Mouse (Mus musculus): ENCODE data around the gene Bcl2. TPM values are rescaled to one million over a fixed set of nuclear protein-coding genes. Genes with fewer than 3 reads are reported as not detected.
A peak's percentile ranks its signal among the peaks of the same experiment; 100 is the strongest.

Gene Bcl2
- polyA plus RNA-seq, 1 experiment from 2014 or later: 23.7 TPM

DNA sequence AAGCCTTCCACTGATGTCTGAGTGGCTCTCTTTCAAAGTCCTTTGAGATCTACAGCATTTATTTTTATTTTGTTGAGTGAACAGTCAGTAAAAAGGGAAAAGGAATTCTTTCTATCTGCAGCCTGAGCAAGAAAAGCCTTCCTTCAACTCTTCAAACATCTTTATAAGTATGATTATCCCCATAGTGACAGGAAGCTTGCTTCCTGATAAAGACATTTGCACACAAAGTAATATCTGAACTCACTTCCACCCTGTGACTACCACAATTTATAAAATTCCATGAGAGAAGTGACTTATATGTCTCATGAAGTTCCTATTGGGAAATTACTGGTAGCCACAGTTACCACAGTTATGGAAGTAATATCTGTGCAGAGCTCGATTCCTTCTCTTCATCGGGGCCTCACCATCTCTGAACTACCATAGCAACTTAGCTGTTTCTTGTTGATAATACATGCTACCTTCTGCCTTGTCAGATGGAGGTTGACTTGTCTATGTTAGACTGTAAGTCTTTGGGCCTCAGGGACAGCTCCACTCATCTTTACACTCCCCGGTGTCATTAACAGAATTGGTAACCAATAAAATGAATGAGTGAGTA lies 82.1 kb downstream of the Bcl2 start:
- H3K9ac ChIP-seq: no peak overlapping the region
- WGBS: 90% methylated on average over 3 of the region's 3 CpGs
- no peaks in the 10 kb centered on the region for H3K9me3 ChIP-seq
- H3K4me1 ChIP-seq: peaks cover 41% of the 10 kb centered on the region
- no peak overlapping the region for H3K4me2 ChIP-seq
- no peak overlapping the region for H3K27ac ChIP-seq
- no peaks in the 10 kb centered on the region for H3K27me3 ChIP-seq
- no peak for ATAC-seq (ENCODE audit: insufficient number of reproducible peaks, insufficient read depth, low FRiP score, low TSS enrichment, low read depth)
- no peak overlapping the region for H3K4me3 ChIP-seq
- no peaks in the 10 kb centered on the region for H3K36me3 ChIP-seq

DNA sequence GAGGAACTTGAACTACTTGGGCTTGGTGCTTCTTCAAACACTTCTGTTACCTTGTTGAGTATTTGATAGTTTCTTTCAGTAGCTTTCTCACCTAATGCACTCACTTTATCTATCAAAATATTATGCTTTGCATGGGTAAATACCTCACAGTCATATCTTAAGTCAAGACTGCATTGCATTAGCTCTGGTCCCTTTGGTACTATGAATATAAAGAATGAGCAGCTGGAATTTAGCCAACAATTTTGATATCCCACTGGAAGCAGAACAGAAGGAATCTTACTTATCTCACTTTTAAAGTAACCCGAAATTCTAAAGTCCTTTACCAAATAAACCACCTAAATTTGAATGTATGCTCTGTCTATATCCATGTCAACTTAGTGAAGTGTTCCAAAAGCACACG lies 83.1 kb downstream of the Bcl2 start:
- Histone ChIP-seq H3K4me1 (peaks cover 33% of the 10 kb centered on the region), H3K4me2 (peak overlapping the region; percentile 43; the same call in 1 of the 2 replicates)

DNA sequence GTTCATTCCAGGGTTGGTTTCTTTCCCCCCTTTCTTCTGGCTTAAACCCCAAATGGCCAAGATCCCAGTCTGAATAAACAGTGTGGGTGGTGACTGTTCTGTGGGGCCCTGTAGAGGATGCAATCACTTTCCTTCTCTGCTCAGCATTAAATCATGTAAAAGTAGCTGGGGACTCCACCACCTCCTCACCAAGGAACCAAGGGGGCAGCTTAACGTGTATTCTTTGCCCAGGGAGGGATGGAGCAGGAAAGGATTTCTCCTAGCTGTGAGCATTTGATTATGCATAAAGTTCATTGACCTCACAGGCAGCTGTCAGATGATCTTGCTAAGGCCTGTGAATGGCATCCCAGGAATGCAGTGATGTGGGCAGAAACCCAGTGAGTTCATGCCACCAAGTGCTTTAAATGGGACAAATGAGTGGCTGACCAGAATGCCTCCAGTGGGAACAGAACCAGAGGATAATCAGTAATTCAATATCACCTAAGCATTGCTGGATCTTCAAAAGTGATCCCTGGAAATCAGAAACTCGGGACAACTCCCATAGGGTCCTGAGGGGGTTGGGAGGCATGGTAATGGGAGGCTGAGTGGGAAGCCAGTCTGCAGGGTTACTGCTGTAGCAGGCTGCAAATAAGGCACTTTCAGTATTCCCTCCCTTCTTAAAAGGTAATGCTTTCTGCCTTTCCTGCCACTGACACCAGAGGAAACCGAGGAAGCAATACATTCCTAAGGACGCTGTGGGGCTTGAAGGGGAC lies 84.0 kb downstream of the Bcl2 start:
- H3K9me3 ChIP-seq: no peaks in the 10 kb centered on the region
- peak; percentile 78 for ATAC-seq (ENCODE audit: insufficient number of reproducible peaks, insufficient read depth, low FRiP score, low TSS enrichment, low read depth)
- H3K4me1 ChIP-seq: peaks cover 27% of the 10 kb centered on the region
- WGBS: 8% methylated on average over 4 of the region's 4 CpGs
- peak overlapping the region; percentile 43 for H3K4me2 ChIP-seq
- no peak overlapping the region for H3K4me3 ChIP-seq
- peak overlapping the region; percentile 90 for H3K27ac ChIP-seq
- no peaks in the 10 kb centered on the region for H3K27me3 ChIP-seq
- no peak overlapping the region for H3K9ac ChIP-seq
- H3K36me3 ChIP-seq: no peaks in the 10 kb centered on the region

More for the DNA sequence above, 83.1 kb downstream of the Bcl2 start:
- Histone ChIP-seq H3K4me3 (no peak overlapping the region), H3K9ac (no peak overlapping the region), H3K27ac (peak overlapping the region; percentile 90), H3K36me3 (no peaks in the 10 kb centered on the region), H3K27me3 (no peaks in the 10 kb centered on the region), H3K9me3 (no peaks in the 10 kb centered on the region)
- no peak for ATAC-seq (ENCODE audit: insufficient number of reproducible peaks, insufficient read depth, low FRiP score, low TSS enrichment, low read depth)
- WGBS: 57% methylated on average over 2 of the region's 2 CpGs

DNA sequence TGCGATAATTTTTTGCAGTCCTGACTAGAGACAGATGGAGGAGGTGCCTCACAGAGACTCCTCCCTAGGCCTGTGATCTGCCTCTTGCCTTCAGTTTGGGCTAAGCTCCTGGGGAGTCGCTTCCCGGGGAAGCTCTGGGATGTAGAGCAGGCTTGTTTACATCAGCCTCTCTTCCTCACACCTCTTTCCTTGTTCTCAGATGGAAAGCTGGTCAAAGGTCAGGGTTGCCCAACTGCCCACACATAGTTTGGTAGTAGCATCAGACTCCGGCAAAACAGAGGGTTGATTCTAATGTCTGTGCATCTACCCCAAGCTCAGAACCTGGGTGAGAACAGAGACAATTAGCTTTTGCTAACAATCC lies 84.6 kb downstream of the Bcl2 start:
- H3K9me3 ChIP-seq: no peaks in the 10 kb centered on the region
- no peak overlapping the region for H3K9ac ChIP-seq
- peak overlapping the region; percentile 43 for H3K4me2 ChIP-seq
- 4% methylated on average over 4 of the region's 4 CpGs for WGBS
- H3K36me3 ChIP-seq: no peaks in the 10 kb centered on the region
- no peaks in the 10 kb centered on the region for H3K27me3 ChIP-seq
- H3K4me3 ChIP-seq: no peak overlapping the region
- H3K27ac ChIP-seq: peak overlapping the region; percentile 90
- peak; percentile 76 for ATAC-seq (ENCODE audit: insufficient number of reproducible peaks, insufficient read depth, low FRiP score, low TSS enrichment, low read depth)
- peaks cover 27% of the 10 kb centered on the region for H3K4me1 ChIP-seq

DNA sequence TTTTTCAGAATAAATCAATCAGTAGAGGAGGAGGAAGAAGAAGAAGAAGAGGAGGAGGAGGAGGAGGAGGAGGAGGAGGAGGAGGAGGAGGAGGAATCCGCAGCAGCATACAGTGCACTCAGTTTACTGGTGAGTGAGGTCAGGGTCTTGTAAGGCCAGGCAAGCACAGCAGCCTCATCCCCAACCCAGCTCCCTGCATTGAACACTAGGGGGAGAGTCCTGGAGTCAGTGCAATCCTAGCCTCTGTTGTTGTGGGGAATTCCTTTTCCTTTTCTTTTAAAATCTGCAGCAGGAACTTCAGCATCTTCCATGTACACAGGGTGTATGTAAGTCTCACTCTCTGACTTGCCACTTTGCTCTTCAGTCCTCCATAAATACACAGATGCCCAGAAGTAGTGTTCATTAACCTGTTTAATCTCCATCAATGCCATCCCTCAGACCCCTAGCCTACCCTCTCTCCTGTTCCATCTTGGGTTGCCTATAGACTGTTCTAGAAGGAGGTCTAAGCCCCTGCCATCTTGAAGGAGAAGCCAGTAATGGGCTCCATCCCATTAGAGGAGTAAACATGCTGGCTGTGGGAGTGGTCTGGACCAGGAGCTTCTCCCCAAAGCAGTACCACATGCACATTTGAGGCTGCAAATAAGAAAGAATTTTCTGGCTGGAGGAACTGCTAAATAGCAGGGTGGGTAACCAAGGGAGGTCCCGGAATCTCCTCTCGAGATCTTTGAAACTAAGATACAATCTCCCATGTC lies 85.2 kb downstream of the Bcl2 start:
- no peaks in the 10 kb centered on the region for H3K36me3 ChIP-seq
- 17% methylated on average over 3 of the region's 3 CpGs for WGBS
- peak overlapping the region; percentile 43 for H3K4me2 ChIP-seq
- no peaks in the 10 kb centered on the region for H3K9me3 ChIP-seq
- H3K4me3 ChIP-seq: no peak overlapping the region
- H3K4me1 ChIP-seq: peaks cover 27% of the 10 kb centered on the region
- peak; percentile 44; the same call in 1 of the 2 replicates for ATAC-seq (ENCODE audit: insufficient number of reproducible peaks, insufficient read depth, low FRiP score, low TSS enrichment, low read depth)
- H3K27ac ChIP-seq: peak overlapping the region; percentile 90
- H3K27me3 ChIP-seq: no peaks in the 10 kb centered on the region
- H3K9ac ChIP-seq: no peak overlapping the region

DNA sequence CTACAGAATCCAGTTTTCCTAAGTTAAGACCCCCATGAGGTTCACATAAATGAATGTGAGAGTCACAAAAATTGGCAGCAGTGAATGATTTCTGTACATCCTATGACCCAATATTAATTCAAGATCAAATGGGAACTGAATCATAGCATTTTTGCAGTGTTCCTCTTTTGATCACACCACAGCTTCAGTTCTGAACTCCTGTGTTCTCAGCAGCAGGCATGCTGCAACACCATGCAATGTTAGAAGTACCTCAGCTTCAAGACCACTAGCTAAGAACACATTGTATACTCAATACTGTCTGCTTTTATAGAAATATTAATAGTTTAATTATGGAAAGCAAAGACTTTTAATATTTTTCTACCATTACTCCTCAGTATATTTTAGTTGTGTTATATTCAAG lies 85.8 kb downstream of the Bcl2 start:
- H3K9ac ChIP-seq: no peak overlapping the region
- H3K4me1 ChIP-seq: peaks cover 27% of the 10 kb centered on the region
- no peak overlapping the region for H3K27ac ChIP-seq
- H3K4me2 ChIP-seq: no peak overlapping the region
- H3K27me3 ChIP-seq: no peaks in the 10 kb centered on the region
- no peak for ATAC-seq (ENCODE audit: insufficient number of reproducible peaks, insufficient read depth, low FRiP score, low TSS enrichment, low read depth)
- H3K9me3 ChIP-seq: no peaks in the 10 kb centered on the region
- no peaks in the 10 kb centered on the region for H3K36me3 ChIP-seq
- H3K4me3 ChIP-seq: no peak overlapping the region

DNA sequence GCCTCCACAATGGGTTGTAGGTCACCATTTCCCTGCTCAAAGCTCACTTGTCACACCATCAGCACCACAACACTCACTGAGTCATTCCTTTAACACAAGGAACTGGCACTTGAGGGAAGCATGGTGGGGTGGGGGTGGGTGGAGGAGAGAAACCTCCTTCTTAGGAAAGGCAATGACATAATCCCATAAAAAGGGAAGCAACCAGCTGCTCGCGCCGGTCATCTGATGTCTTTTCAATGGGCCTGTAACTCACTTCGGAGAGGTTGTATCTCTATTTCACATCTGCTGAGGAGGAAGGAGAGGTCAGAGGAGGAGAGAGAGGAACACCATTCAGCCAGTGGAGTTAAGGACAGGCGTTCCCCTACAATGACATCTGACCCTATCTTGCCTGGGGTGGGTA lies 86.8 kb downstream of the Bcl2 start:
- Histone ChIP-seq H3K9ac (no peak overlapping the region), H3K4me2 (no peak overlapping the region), H3K27ac (no peak overlapping the region), H3K4me1 (peaks cover 27% of the 10 kb centered on the region), H3K9me3 (no peaks in the 10 kb centered on the region), H3K36me3 (no peaks in the 10 kb centered on the region), H3K27me3 (no peaks in the 10 kb centered on the region), H3K4me3 (no peak overlapping the region)
- WGBS: 70% methylated on average over 5 of the region's 5 CpGs
- no peak for ATAC-seq (ENCODE audit: insufficient number of reproducible peaks, insufficient read depth, low FRiP score, low TSS enrichment, low read depth)

DNA sequence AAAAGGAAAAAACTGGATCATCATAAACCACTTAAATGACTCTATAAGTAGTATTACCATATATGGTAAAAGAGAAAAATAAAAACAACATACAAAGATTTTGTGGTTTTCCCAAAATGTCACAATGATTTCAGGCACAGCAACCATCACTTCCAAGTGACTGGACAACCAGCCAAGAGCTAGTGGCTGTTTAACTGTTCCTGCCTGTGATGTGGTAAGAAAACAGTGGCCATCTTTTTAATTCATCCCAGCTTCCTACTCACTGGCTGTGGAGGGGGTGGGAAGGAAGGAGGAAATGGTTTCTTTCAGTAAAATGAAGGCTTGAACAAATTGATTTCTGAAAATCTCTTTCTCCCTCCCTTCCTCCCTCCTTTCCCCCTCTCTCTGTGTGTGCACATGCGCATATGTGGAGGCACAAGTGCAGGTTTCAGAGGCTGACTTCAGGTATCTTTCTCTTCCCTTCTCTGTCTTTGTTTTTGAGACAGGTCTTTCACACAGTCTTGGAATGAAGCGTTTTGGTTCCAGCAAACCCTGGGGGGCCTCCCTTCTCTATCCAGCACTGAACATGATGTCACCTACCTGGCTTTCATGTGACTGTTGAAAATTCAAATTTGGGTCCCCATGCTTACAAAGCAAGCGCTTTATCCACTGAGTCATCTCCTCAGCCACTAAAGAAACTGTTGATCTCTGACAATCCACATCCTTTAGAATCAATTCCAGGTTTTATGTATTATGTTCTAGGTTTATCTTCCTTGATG lies 93.7 kb downstream of the Bcl2 start:
- no peak for ATAC-seq (ENCODE audit: insufficient number of reproducible peaks, insufficient read depth, low FRiP score, low TSS enrichment, low read depth)
- Histone ChIP-seq H3K9ac (no peak overlapping the region), H3K36me3 (no peaks in the 10 kb centered on the region), H3K4me1 (peaks cover 15% of the 10 kb centered on the region), H3K4me2 (no peak overlapping the region), H3K4me3 (no peak overlapping the region), H3K27ac (no peak overlapping the region), H3K27me3 (no peaks in the 10 kb centered on the region), H3K9me3 (no peaks in the 10 kb centered on the region)
- 68% methylated on average over 3 of the region's 3 CpGs for WGBS

DNA sequence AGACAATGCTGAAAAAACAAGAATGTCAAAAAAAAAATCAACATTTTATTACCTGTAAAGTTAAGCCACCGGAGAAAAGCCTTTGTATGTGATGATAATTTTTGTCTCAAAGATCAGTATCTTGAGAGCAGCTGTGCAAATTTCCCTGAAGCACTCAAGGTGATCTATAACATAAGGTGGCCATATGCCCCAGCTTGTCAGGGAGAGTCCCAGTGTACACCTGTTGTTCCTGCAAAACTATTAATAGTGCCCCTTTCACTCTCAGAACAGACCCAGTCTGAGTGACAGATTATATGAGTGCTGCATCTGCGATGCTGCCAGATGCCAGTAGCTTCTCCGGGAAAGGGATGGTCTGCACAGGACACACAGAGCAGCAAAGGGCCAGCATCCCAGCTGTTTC lies 95.3 kb downstream of the Bcl2 start:
- H3K27me3 ChIP-seq: no peaks in the 10 kb centered on the region
- H3K27ac ChIP-seq: no peak overlapping the region
- no peak overlapping the region for H3K9ac ChIP-seq
- no peaks in the 10 kb centered on the region for H3K36me3 ChIP-seq
- H3K4me2 ChIP-seq: no peak overlapping the region
- H3K9me3 ChIP-seq: no peaks in the 10 kb centered on the region
- WGBS: 63% methylated on average over 3 of the region's 3 CpGs
- H3K4me1 ChIP-seq: peaks cover 15% of the 10 kb centered on the region
- H3K4me3 ChIP-seq: no peak overlapping the region
- no peak for ATAC-seq (ENCODE audit: insufficient number of reproducible peaks, insufficient read depth, low FRiP score, low TSS enrichment, low read depth)

DNA sequence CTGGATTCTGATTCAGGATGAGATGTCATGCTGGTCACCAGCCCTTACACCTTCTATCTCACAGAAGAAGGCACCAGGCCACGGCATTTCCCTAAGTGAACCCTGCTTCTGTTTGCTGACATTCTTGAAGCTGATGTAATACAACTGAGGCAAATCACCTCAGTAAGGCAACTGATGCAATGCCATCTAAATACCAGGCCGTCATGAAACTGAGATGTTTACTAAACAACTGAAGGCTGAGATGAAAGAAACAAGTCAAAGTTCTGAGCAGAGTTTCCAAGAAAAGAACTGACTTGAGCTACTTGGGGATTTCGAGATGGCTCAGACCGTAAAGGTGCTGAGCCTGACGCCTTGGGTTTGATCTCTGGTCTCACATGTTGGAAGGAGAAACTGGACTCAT lies 97.1 kb downstream of the Bcl2 start:
- H3K27ac ChIP-seq: no peak overlapping the region
- no peak overlapping the region for H3K4me3 ChIP-seq
- H3K36me3 ChIP-seq: no peaks in the 10 kb centered on the region
- no peaks in the 10 kb centered on the region for H3K27me3 ChIP-seq
- H3K9ac ChIP-seq: no peak overlapping the region
- no peak for ATAC-seq (ENCODE audit: insufficient number of reproducible peaks, insufficient read depth, low FRiP score, low TSS enrichment, low read depth)
- H3K4me2 ChIP-seq: no peak overlapping the region
- peaks cover 23% of the 10 kb centered on the region for H3K4me1 ChIP-seq
- no peaks in the 10 kb centered on the region for H3K9me3 ChIP-seq
- 89% methylated on average over 5 of the region's 5 CpGs for WGBS

DNA sequence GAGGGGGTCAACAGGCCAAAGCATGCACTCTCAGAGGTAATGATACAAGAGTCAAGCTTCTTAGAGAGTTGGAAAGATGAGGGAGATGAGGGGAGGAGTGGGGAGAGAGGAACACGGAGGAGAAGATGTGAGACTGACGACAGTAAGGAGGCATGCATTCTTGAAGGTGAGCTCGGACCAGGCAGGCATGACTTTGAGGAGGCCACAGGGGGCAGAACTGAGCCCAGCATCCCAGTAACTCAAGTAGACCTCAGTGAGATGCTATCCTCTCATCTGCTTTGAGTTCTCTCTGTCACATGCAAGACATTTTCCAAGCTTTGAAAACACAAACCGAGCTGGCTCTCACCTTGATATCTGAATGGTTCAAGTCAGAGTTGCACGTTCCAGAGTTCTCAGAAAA lies 100.7 kb downstream of the Bcl2 start:
- ATAC-seq (ENCODE audit: insufficient number of reproducible peaks, insufficient read depth, low FRiP score, low TSS enrichment, low read depth): no peak
- H3K27ac ChIP-seq: no peak overlapping the region
- H3K9ac ChIP-seq: no peak overlapping the region
- no peaks in the 10 kb centered on the region for H3K27me3 ChIP-seq
- H3K4me3 ChIP-seq: no peak overlapping the region
- H3K9me3 ChIP-seq: no peaks in the 10 kb centered on the region
- no peaks in the 10 kb centered on the region for H3K36me3 ChIP-seq
- H3K4me1 ChIP-seq: peaks cover 15% of the 10 kb centered on the region
- WGBS: 73% methylated on average over 5 of the region's 5 CpGs
- H3K4me2 ChIP-seq: no peak overlapping the region
